Mouse (Mus musculus) testis, adult 2 months (tissue): ENCODE data around the gene Poll. TPM values are rescaled to one million over a fixed set of nuclear protein-coding genes. Genes with fewer than 3 reads are reported as not detected.

Source experiments
- H3K27ac ChIP-seq: fragments of 200-500 bp; 2 replicates; pipeline ENCODE4 v1.5.1; 2012; ENCODE audit warnings: low read depth, low read length; ENCODE audit not compliant: control insufficient read depth, insufficient read depth
- H3K27me3 ChIP-seq: fragments of 200-500 bp; 2 replicates; pipeline ENCODE4 v1.6.1; 2012; ENCODE audit warnings: mild to moderate bottlenecking, low read length, moderate library complexity; ENCODE audit not compliant: control insufficient read depth, insufficient read depth
- H3K36me3 ChIP-seq: fragments of 200-500 bp; 2 replicates; pipeline ENCODE4 v1.6.1; 2012; ENCODE audit warnings: mild to moderate bottlenecking, low read length; ENCODE audit not compliant: control insufficient read depth, insufficient read depth
- H3K4me1 ChIP-seq: fragments of 200-500 bp; 2 replicates; pipeline ENCODE4 v1.6.1; 2012; ENCODE audit warnings: low read length; ENCODE audit not compliant: control insufficient read depth, insufficient read depth
- H3K4me3 ChIP-seq: fragments of 200-500 bp; 2 replicates; pipeline ENCODE4 v1.5.1; 2012; ENCODE audit warnings: low read depth, mild to moderate bottlenecking, low read length, moderate library complexity, mixed read lengths; ENCODE audit not compliant: control insufficient read depth
- CTCF ChIP-seq: fragments of 200-500 bp; IDR thresholded peaks from 2 replicates; pipeline ENCODE4 v1.5.1; 2012; ENCODE audit warnings: low read depth, mild to moderate bottlenecking, inconsistent platforms, low read length, moderate library complexity; ENCODE audit not compliant: control insufficient read depth, insufficient read depth, insufficient replicate concordance
- POLR2A ChIP-seq: fragments of 200-500 bp; IDR thresholded peaks from 2 replicates; pipeline ENCODE4 v1.6.1; 2012; ENCODE audit warnings: low read depth, mild to moderate bottlenecking, inconsistent platforms, low read length, moderate library complexity; ENCODE audit not compliant: control insufficient read depth
- polyA plus RNA-seq: library from polyadenylated mRNA; depleted of rRNA; stranded (reverse); fragments of >200 nt; gene quantifications from 2 replicates; pipeline ENCODE4 v1.2.3, GENCODE M21; 2012

The Poll gene
- polyA plus RNA-seq, 1 experiment, result 61.0 TPM

DNA sequence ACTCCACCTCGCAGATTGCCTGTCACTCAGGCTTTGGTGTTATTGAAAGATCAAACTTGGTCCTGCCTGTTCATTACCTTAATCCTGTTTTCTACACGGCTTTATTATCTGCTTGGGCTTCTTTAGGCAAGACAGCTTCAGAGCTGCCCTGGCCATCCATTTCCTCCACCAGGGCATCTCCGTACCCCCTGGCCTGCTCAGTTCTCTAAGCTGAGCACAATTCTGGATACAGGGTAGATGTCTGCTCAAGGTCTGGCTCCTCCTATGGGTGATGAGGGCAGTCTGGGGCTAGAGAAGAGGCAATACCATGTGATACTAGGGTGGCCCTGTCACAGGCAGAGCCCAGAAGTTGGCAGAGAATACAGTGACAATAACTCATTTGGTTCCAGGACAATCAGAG is 26.5 kb upstream of the Poll start:
- Histone ChIP-seq H3K4me1 (no peaks in the 10 kb centered on the region), H3K4me3 (no peak overlapping the region), H3K36me3 (no peaks in the 10 kb centered on the region; the same call in 1 of the 2 replicates), H3K27me3 (no peaks in the 10 kb centered on the region), H3K27ac (no peak overlapping the region)
- TF ChIP-seq CTCF, result no peak
- no peak for TF ChIP-seq POLR2A

DNA sequence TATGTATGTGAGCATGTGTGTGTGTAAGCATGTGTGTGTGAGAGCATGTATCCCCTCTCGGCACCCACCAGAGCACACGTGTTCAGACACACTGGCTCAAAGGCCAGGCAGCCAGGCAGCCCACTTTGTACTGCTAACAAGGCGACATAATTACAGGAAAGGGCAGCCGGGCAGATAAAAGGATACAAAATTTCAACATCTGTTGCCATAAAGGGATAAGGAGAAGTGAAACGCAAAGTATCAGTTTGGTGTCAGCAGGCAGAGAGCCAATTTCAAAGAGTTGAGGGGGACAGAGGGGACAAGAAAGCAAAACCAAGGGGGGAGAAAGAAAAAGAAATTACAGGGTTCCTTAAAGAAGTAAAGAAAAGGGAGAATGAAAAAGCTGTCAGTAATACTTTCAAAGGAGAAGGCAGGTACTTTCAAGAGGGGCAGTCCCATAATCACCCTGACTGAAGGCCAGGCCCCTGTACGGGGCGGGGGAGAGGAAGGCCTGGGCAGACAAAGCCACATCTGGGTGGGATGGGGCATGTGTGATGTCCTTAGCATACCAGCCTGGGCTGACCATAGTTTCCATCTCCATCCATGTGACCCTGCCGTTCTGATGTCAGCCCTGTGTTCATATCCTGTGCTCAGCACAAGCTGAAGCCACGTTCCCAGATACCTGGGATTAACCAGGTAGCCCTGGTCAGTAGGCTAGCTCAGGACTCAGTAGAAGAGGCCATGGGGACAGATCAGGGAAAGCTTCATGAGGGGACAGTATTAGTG is 24.7 kb upstream of the Poll start:
- no peak overlapping the region for H3K27ac ChIP-seq
- H3K4me3 ChIP-seq, result no peak overlapping the region
- H3K36me3 ChIP-seq, result no peaks in the 10 kb centered on the region; the same call in 1 of the 2 replicates
- TF ChIP-seq POLR2A (no peak), CTCF (no peak)
- H3K4me1 ChIP-seq, result no peaks in the 10 kb centered on the region; the same call in 1 of the 2 replicates
- no peaks in the 10 kb centered on the region for H3K27me3 ChIP-seq

DNA sequence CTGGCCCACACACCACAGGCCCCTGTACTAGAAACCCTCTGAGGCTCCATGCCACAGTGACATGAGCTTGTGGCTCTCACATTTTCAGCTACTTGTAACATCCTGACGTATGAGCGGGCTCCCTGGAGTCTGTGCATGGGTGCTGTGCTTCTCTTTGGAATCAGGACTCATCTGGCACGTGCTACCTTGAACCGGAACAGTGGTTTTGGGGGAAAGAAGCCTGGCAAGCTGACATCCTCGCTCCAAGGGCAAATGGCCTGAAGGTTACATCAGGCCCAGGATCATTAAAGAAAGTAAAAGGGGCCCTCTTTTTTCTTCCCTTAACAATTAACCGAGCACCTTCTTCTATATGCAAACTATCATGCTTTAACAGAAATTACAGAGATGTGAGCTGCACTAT is 22.8 kb upstream of the Poll start:
- Histone ChIP-seq H3K4me1 (no peaks in the 10 kb centered on the region; the same call in 1 of the 2 replicates), H3K27me3 (no peaks in the 10 kb centered on the region), H3K4me3 (no peak overlapping the region), H3K27ac (no peak overlapping the region), H3K36me3 (no peaks in the 10 kb centered on the region; the same call in 1 of the 2 replicates)
- no peak for TF ChIP-seq POLR2A
- no peak for TF ChIP-seq CTCF

DNA sequence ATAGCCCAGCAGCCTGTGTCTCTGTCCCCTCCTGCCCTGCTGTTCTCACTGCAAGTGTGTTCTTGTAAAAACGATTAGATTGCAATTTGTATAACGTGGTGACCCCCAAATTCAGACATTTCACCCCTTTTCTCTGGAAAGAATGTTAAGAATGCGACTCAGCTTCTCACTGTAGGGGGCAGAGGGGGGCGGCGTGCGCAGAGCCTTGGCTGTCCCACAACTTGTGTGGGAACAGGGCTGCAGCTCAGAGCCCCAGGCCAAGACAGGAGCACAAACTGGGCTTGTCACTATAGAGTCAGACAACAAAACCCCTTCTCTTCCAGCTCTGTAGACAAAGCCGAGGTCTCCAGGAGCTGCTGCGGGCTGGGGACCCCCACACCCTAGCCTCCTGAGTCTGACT is 21.8 kb upstream of the Poll start:
- H3K4me3 ChIP-seq, result no peak overlapping the region
- no peak overlapping the region for H3K27ac ChIP-seq
- no peaks in the 10 kb centered on the region; the same call in 1 of the 2 replicates for H3K4me1 ChIP-seq
- no peaks in the 10 kb centered on the region; the same call in 1 of the 2 replicates for H3K36me3 ChIP-seq
- TF ChIP-seq CTCF, result no peak
- TF ChIP-seq POLR2A, result no peak
- no peaks in the 10 kb centered on the region for H3K27me3 ChIP-seq

DNA sequence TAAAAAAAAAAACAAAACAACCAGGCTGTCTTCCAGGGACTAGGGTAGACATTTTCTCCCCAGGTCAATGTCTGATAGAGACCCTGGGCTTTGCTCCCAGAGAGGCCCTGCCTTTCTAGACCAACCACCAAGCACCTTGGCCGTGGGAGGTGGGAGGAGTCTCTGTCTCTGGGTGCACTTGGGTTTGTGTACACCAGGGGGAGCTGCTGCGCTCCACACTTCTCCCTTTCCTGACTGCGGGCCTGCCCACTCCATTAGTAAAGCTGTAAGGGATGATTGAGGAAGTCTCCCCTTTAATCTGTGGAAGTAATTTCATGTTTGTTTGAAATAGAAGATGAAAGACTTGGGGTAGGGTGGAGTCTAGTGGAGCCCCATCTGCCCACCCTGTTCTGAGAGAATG is 20.9 kb upstream of the Poll start:
- Histone ChIP-seq H3K27ac (no peak overlapping the region), H3K27me3 (no peaks in the 10 kb centered on the region), H3K4me3 (no peak overlapping the region), H3K36me3 (no peaks in the 10 kb centered on the region; the same call in 1 of the 2 replicates), H3K4me1 (no peaks in the 10 kb centered on the region; the same call in 1 of the 2 replicates)
- peak; percentile 77; the same call in 1 of the 2 replicates for TF ChIP-seq CTCF
- TF ChIP-seq POLR2A, result no peak

DNA sequence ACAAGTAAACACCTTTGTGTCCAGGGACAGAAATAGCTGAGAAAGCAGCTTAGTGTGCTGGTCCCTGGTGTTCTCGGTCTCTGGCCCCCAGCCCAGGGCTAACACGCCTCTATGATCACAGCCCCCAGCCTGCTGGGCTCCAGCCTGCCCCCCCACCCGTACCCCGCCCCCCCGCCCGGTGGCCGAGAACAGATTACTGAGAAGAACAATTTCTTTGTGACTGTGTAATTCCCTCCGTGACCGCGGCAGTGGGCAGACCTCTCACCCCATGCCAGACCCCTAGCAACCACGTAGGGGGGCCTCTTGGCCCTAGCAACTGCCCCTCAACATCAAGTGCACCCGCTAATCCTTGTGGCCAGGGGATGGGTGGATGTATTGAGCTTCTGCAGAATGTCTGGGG is 19.9 kb upstream of the Poll start:
- Histone ChIP-seq H3K4me3 (no peak overlapping the region), H3K36me3 (no peaks in the 10 kb centered on the region; the same call in 1 of the 2 replicates), H3K4me1 (no peaks in the 10 kb centered on the region; the same call in 1 of the 2 replicates), H3K27ac (peak overlapping the region; percentile 56), H3K27me3 (no peaks in the 10 kb centered on the region)
- TF ChIP-seq CTCF (no peak), POLR2A (no peak)

DNA sequence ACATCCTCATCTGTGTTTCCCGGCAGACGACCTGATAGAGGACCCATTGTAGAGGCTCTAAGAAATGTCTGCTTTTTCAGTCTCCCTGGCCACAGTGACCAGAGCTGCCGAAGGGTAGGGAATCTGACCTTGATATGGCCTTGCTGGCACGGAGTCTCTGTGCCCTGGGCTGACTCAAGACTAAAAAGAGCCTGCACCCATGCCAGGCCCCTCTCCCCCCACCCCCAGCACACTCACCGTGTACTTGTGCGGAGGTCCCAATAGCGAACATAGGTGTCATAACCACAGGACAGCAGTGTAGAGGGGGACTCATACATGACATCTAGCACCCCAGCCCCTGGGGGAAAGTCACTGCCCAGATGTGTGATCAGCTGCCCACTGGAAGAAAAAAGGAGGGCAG is 19.1 kb upstream of the Poll start:
- H3K27ac ChIP-seq, result no peak overlapping the region
- H3K4me1 ChIP-seq, result no peaks in the 10 kb centered on the region; the same call in 1 of the 2 replicates

DNA sequence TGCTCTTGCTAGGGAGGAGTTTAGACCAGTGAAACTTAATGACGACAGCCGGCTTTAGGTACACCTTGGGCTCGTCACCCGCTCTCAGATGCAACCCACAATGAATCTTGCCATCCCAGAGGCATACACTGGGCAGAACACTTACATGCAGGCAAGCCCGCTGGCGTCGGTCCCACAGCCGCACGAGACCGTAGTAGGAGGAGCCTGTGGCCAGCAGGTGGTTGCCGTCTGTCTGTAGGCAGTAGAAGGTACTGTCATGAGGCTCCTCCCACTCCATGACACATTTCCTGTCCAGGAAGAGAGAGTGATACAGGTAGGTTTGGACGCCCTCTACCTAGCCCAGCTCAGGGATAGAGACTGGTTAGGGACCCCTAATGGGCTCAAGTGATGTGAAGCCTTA is 18.6 kb upstream of the Poll start:
- H3K4me3 ChIP-seq, result no peak overlapping the region
- TF ChIP-seq POLR2A (no peak), CTCF (no peak)
- H3K27ac ChIP-seq, result no peak overlapping the region
- no peaks in the 10 kb centered on the region; the same call in 1 of the 2 replicates for H3K36me3 ChIP-seq
- H3K27me3 ChIP-seq, result no peaks in the 10 kb centered on the region
- no peaks in the 10 kb centered on the region; the same call in 1 of the 2 replicates for H3K4me1 ChIP-seq

More for the DNA sequence above, 19.1 kb upstream of the Poll start:
- H3K4me3 ChIP-seq, result no peak overlapping the region
- H3K27me3 ChIP-seq, result no peaks in the 10 kb centered on the region
- TF ChIP-seq POLR2A (no peak), CTCF (no peak)
- no peaks in the 10 kb centered on the region; the same call in 1 of the 2 replicates for H3K36me3 ChIP-seq
